Mouse (Mus musculus) ES-E14 (cell line): ENCODE measurements around the gene Rdh13. TPM values are rescaled to one million over a fixed set of nuclear protein-coding genes. Genes with fewer than 3 reads are reported as not detected.

ENCODE experiments used
- DNase-seq: peaks from one replicate; pipeline ENCODE4 v3.0.0-alpha.2; 2013; ENCODE audit warnings: low read depth, low spot score
- H3K27ac ChIP-seq: 2 replicates; pipeline ENCODE4 v1.5.1; 2012; ENCODE audit warnings: low read depth, mild to moderate bottlenecking, low read length, moderate library complexity, mixed read lengths; ENCODE audit not compliant: poor library complexity, insufficient read depth, severe bottlenecking
- H3K36me3 ChIP-seq: 2 replicates; pipeline ENCODE4 v1.6.1; 2012; ENCODE audit warnings: mild to moderate bottlenecking, low read length, moderate library complexity, mixed read lengths; ENCODE audit not compliant: control insufficient read depth, poor library complexity, insufficient read depth, severe bottlenecking
- H3K4me1 ChIP-seq, 2 experiments: fragments of 150-350 bp in 1 of 2; sonication (generic) in 1 of 2; 2 replicates each; pipeline ENCODE4 v1.6.1; 2012; ENCODE audit warnings: low read length in 2 of 2, mild to moderate bottlenecking in 1 of 2, mixed read lengths in 1 of 2; ENCODE audit not compliant: control insufficient read depth in 2 of 2, insufficient read depth in 2 of 2, poor library complexity in 1 of 2
- H3K4me3 ChIP-seq, 2 experiments: fragments of 150-350 bp in 1 of 2; sonication (generic) in 1 of 2; 2 replicates each; pipeline ENCODE4 v1.5.1; 2012; ENCODE audit warnings: low read length in 2 of 2, low read depth in 1 of 2, mild to moderate bottlenecking in 1 of 2, mixed read lengths in 1 of 2; ENCODE audit not compliant: insufficient read depth in 1 of 2, poor library complexity in 1 of 2, severe bottlenecking in 1 of 2
- H3K9ac ChIP-seq: 2 replicates; pipeline ENCODE4 v1.6.1; 2012; ENCODE audit warnings: low read depth, mild to moderate bottlenecking, low read length, mixed read lengths; ENCODE audit not compliant: poor library complexity, insufficient read depth, severe bottlenecking
- H3K9me3 ChIP-seq: fragments of 150-350 bp; sonication (generic); 2 replicates; pipeline ENCODE4 v1.6.1; 2012; ENCODE audit warnings: low read depth, mild to moderate bottlenecking, low read length; ENCODE audit not compliant: control insufficient read depth, insufficient read depth
- CHD2 ChIP-seq: IDR thresholded peaks from 2 replicates; pipeline ENCODE4 v1.6.1; 2014; ENCODE audit warnings: mild to moderate bottlenecking, low read depth, low read length, inconsistent platforms
- HCFC1 ChIP-seq: IDR thresholded peaks from 2 replicates; pipeline ENCODE4 v1.6.1; 2012; ENCODE audit warnings: low read length, inconsistent platforms, borderline replicate concordance; ENCODE audit not compliant: insufficient read depth
- MAFK ChIP-seq: IDR thresholded peaks from 2 replicates; pipeline ENCODE4 v1.6.1; 2014; ENCODE audit warnings: mild to moderate bottlenecking, low read depth, low read length, inconsistent platforms; ENCODE audit not compliant: insufficient read depth
- ZC3H11A ChIP-seq: IDR thresholded peaks from 2 replicates; pipeline ENCODE4 v1.6.1; 2012; ENCODE audit warnings: low read depth, mild to moderate bottlenecking, inconsistent platforms, low read length, borderline replicate concordance
- ZNF384 ChIP-seq: IDR thresholded peaks from 2 replicates; pipeline ENCODE4 v1.6.1; 2012; ENCODE audit warnings: low read depth, low read length, inconsistent platforms
- in situ Hi-C, 2 experiments: fragments of 600-800 bp; cut with MboI; formaldehyde crosslinking; loops; one replicate each; pipeline ENCODE4 v1.15.1; 2025; ENCODE audit warnings: low sequenced_read_pairs in 2 of 2, inconsistent platforms in 1 of 2; ENCODE audit not compliant: unreplicated experiment in 2 of 2
- total RNA-seq: library from RNA; depleted of rRNA; stranded (reverse); fragments of 300-350 nt; gene quantifications from 2 replicates; pipeline ENCODE4 v1.2.3, GENCODE M21; 2012

Rdh13 gene
- total RNA-seq, 1 experiment, result 25.3 TPM

GRCm38 (mm10) chr7:4460576-4461434, 15.4 kb upstream of the Rdh13 start, which contains the start of gene Eps8l1:
Gene Eps8l1 (plus strand): TSS chr7:4460674.
- Histone ChIP-seq H3K36me3 (no peaks in the 10 kb centered on the region), H3K9me3 (no peaks in the 10 kb centered on the region), H3K9ac (no peak within 1 kb of the TSS), H3K4me3 (no peak within 1 kb of the TSS), H3K27ac (no peak within 1 kb of the TSS), H3K4me1 (peaks cover 0 to 8% of the 10 kb centered on the region in 2 experiments; a peak in 1 of 4 replicates)
- DNase-seq, result no peak
- in situ Hi-C loops, result no loop called here
- TF ChIP-seq HCFC1 (no peak), MAFK (no peak), CHD2 (no peak), ZNF384 (no peak)

GRCm38 (mm10) chr7:4452644-4453043, 7.2 kb upstream of the Rdh13 start:
- DNase-seq, result no peak
- TF ChIP-seq CHD2 (no peak), MAFK (no peak), ZNF384 (no peak), ZC3H11A (no peak), HCFC1 (no peak)
- in situ Hi-C loops, result no loop called here
- Histone ChIP-seq H3K9ac (no peak overlapping the region), H3K9me3 (no peaks in the 10 kb centered on the region), H3K4me1 (peaks cover 4 to 9% of the 10 kb centered on the region in 2 experiments; a peak in 3 of 4 replicates), H3K36me3 (no peaks in the 10 kb centered on the region), H3K27ac (peak overlapping the region; percentile 34; the same call in 1 of the 2 replicates), H3K4me3 (no peak overlapping the region)

- TF ChIP-seq ZC3H11A (no peak), CHD2 (no peak), HCFC1 (no peak), ZNF384 (no peak), MAFK (no peak)
- DNase-seq, result no peak
- in situ Hi-C loops, result loop anchor here in 1 of 2 experiments (25.0 kb wide), 1 partner anchor 312 kb away; the partner anchor contains the start of gene Leng8
These were observed 3.8 kb upstream of the Rdh13 start for GRCm38 (mm10) chr7:4449211-4449610.

GRCm38 (mm10) chr7:4448439-4448838, 3.0 kb upstream of the Rdh13 start:
- in situ Hi-C loops, result loop anchor here in 1 of 2 experiments (25.0 kb wide), 1 partner anchor 311 kb away; the partner anchor contains the start of gene Leng8
- H3K9me3 ChIP-seq, result no peaks in the 10 kb centered on the region
- peaks cover 4 to 14% of the 10 kb centered on the region in 2 experiments; a peak in 3 of 4 replicates for H3K4me1 ChIP-seq
- no peak for DNase-seq
- no peak overlapping the region for H3K27ac ChIP-seq
- H3K36me3 ChIP-seq, result peaks cover 5% of the 10 kb centered on the region; the same call in 1 of the 2 replicates
- no peak overlapping the region for H3K9ac ChIP-seq
- TF ChIP-seq MAFK (no peak), ZNF384 (peak; percentile 98), HCFC1 (0 out of 2 replicates have a peak, but pooled peaks have one; percentile 25), ZC3H11A (no peak), CHD2 (no peak)
- H3K4me3 ChIP-seq, result no peak overlapping the region

More at GRCm38 (mm10) chr7:4449211-4449610, 3.8 kb upstream of the Rdh13 start:
- H3K36me3 ChIP-seq, result peaks cover under 1% of the 10 kb centered on the region; the same call in 1 of the 2 replicates
- H3K4me1 ChIP-seq, result peaks cover 4 to 13% of the 10 kb centered on the region in 2 experiments; a peak in 3 of 4 replicates
- no peaks in the 10 kb centered on the region for H3K9me3 ChIP-seq
- no peak overlapping the region for H3K27ac ChIP-seq
- H3K4me3 ChIP-seq, result no peak overlapping the region
- no peak overlapping the region for H3K9ac ChIP-seq
